Mouse (Mus musculus) NIH3T3 (cell line): ENCODE data around the gene Map1b.

Experiments used
- DNase-seq: peaks from one replicate; pipeline ENCODE4 v3.0.0-alpha.2; 2012; ENCODE audit warnings: low read depth

Map1b gene

DNA sequence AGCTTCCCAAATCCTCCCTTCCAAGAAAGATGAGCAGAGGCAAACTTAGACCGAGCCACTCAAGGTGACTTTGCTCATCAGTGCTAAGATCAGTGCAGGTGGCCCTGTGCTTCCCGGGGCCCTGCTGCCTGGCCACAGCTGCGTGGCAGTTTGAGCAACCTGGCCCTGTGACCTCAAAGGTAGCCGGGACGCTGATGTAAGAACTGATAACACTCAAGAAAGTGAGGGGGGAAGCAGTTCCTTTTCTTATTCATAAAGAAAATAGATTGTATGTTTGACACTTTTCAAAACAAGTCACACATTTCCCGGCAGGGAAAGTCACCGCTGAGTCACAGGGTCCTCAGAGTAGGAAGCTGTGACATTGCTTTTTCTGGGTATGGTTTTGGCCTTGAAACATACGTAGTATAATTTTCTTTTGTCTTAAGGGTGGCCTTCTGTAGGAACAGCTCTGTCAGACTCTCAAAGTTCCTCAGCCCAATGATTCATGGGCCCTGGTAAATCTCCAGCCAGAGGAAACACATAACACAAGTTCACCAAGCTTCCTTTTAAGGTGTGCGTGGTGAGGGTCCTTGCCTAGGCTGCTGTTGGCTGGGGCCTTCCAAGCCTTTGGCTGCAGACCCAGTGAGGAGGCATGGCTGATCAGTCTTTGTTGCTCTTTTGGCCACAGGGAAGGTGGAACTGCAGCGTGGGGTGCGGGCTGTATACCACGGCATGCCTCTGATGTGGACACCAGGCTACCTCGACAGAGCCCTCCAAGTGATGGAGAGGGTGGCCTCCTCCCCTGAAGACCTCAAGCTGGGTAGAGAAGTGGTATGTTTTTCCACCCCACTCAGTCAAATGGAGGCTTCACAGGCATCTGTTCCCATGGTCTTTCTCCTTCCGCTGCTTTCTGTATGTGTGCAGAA, 105.5 kb downstream of the Map1b start:
- DNase-seq = no peak

DNA sequence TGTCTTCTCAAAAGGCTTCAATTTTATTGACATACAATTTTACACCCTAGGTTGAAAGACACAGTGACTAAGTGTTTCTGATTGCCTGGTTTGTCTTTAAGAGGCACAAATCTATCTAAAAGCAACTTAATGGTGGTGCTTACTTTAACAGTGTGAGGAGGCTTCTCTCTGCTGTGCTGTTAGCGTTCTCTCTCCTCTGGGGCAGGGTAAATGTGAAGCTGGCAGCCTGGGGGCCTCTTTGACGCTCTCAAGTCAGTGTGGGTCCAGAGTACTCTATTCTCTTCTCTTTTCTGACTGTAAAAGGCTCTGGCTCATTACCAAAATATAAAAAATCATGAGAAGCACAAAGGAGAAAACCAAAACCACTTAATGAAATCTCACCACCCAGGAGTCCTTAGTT, 107.1 kb downstream of the Map1b start:
- DNase-seq = no peak

DNA sequence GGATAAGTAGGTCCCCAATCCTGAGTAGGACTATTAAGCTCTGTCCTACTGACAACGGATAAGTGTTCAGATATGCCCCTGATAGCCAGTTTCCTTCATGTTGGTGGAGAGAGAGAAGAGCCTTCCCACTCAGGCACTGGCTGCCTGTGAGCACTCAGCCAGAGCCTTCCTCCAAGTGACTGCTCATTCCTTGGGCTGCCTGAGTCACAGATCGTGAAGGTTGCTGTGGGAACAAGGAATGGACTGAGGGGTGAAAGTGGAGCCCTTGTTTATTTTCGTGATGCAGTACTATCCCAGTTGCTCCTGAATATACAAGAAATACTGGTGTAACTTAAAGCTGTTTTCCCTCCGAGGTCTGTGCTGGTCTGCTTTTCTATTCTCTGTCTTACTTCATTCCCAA, 117.0 kb downstream of the Map1b start:
- peak; percentile 68 for DNase-seq

- DNase-seq = peak; percentile 64
Observed at GRCm38 (mm10) chr13:99398149-99398701, 118.1 kb downstream of the Map1b start.

GRCm38 (mm10) chr13:99397228-99397627, 119.1 kb downstream of the Map1b start:
- DNase-seq = no peak

DNA sequence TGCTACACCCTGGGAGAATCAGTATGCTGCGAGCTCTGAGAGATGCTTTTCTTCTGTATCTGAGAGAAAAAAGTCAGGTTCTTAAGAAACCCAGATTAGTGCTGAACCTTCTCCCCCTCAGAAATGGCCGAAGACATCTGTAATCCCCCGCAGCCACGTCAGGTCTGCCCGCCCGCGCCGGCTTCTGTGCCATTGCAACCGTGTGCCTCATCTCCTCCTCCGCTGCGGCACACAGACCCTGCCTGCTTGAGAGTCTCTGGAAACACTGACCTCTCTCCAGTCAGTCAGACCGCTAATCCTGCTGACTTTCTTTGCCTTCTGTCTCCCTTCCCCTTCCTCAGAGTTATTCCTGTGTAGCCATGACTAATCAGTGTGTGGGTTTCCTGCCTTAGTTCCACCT, 120.8 kb downstream of the Map1b start:
- no peak for DNase-seq

- no peak for DNase-seq
Observed at GRCm38 (mm10) chr13:99394694-99395093, 121.6 kb downstream of the Map1b start.

- no peak for DNase-seq
Observed at GRCm38 (mm10) chr13:99393128-99393527, 123.2 kb downstream of the Map1b start.

DNA sequence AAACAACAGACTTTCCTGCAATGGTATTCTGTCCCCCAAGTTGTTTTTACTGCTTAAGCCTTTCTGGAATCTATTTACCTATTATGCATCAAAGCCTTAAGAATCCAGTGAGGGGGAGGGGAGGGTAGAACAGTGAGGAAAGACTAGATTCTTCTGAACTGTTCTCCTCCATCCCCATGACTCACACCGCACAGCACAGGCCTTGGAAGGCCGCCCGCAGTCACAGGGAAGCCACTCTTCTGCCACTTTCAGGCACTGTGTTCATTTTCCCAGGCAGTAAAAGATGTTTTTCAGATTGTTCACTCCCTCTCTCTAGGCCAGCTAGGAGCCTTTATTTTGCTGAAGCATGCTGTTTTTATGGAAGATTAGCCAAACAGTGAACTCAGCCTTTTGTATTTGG, 124.9 kb downstream of the Map1b start:
- DNase-seq = peak; percentile 95

DNA sequence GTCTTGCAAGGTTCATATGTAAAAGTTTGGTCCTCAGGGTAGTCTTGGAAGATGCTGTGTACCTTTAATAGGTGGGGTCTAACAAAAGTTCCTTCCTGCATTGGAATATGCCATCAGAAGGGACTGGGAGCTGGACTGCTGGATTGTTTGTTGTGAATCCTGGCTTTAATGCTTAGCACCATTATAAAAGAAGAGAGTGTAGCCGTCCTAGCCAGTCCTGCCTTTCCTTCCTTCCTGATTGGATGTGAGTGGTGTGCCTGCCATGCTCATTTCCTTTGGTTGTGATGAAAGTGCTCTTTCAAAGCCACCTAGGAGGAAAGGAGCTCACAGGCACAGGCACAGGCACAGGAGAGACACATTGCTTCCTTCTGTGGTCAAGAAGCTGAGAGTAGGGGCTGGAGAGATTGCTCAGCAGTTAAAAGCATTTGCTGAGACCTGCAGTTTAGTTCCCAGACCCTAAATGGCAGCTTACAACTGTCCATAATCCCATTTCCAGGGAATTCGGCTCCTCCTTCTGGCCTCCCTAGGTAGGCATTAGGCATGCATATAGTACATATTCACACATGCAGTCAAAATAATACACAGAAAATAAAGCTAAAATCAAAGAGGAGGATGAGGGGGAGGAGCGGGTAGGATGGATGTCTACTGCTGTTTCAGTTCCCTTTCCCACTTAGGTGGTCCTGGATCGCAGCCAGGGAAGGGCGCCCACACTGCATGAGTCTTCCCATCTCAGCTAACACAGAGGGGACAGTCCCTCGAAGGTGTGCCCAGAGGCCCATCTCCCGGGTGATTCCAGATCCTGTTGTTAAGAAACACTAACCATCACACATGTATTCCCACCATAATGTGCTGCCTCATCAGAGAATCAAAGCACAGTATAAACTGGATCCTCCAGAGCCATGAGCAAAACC, 128.2 kb downstream of the Map1b start:
- DNase-seq = no peak

- DNase-seq = no peak
Observed at GRCm38 (mm10) chr13:99386341-99386740, 130.0 kb downstream of the Map1b start.

DNA sequence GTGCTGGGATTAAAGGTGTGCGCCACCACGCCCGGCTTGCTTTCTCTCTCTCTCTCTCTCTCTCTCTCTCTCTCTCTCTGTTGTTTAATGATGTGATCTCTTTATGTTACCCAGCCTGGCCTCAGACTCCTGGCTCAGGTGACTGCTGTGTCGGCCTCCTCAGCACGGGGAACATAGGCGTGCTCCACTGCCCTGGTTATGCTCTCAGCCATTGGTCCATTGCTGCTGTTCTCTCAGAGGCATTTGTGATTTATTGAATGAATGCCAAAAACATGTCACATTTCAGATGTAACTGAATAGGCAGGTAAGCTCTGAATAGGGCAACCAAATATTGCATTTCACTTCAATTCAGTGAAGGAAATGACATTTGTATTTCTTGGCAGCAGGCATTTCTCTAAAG, 130.4 kb downstream of the Map1b start:
- no peak for DNase-seq

GRCm38 (mm10) chr13:99384555-99385203, 131.7 kb downstream of the Map1b start:
- DNase-seq = peak; percentile 76

DNA sequence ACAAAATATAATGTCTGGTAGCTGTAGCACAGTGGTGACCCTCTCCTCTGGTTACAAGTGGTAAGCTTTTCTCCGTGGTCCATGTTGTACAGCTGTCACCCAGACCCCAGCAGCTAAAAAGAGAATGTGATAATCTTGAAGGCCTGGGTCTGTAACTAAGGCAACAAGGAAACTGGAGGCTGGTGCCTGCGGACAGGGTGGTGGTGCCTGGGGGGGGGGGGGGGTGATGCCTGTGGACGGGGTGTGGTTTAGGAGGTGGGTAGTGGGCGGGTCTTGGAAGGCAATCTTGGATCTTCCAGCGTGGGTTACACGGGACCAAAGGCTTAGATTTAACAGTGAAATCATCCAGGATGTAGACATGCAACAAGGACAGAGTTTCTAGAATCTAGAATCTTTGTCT, 134.0 kb downstream of the Map1b start:
- DNase-seq = no peak

DNA sequence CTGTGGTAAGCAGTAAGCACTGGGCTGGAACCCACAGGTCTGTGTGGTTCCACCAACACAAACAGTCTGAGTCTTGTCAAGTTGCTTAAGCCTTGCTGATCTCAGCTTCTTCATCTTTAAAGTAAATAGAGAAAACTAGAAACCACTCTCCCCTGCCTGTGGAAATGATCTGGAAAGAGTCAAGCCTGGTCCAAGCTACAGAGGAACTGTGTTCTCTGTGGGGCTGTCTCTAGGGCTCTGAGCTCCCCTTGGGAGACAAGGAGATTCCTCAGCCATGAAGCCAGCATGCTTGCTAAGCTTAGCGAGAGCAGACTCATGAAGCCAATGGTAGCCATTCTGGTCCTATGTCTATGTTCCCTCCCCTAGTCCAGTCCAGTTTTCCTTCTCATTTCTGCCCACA, 138.1 kb downstream of the Map1b start:
- no peak for DNase-seq

DNA sequence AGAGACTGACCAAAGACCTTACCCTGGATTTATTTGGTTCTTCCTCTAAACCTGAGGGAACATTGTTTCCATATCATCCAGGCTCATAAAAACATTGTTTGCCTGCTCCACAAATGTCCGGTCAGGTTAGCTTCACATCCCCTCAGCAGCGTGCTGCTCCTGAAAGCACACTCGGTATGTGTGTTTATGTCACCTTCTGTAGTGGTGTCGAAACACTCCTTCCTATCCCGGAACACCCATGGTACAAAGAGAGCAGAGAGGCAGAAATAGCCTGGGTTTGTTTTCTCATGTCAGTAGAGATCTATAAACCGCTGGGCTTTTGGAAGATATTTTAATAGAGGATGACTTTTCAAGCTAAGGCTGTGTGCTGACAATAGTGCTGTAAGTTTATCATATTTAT, 139.3 kb downstream of the Map1b start:
- no peak for DNase-seq

DNA sequence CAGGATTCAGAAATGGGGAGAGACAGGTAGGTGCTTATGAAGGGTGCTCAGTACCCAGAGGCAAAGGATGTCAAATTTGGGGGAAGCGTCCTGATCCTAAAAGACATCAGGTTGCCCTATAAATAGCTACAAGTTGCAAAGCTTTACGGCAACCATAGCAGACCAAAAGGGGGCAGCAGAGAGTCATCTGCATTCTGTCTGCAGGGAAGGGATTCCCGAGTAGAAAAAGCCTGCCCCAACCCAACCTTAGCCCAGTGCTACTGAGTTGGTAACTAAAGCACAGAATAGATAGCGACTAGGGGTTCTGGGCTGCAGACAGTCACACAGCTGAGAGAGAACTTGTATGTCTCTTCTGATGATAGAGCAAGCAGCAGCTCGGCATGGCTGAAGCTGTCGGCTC, 140.8 kb downstream of the Map1b start:
- DNase-seq = peak; percentile 89

DNA sequence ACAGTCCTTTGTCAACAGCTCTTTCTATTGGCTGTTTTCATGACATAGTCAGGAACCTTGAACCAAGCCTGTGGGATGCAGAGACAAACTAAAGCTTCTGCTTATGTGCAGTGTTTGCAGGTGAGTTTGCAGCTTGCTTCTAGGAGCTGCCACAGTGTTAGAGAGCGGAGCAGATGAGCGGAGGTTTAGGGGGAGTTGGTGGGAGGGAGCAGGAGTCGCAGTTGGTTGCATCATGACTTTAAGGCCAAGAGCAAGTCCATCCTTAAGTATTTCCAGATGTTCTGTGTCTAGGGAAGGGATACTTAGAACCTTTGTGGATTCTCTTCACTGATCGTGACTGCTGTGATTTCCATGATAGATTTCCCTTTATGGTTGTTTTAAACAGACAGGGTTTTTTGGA, 142.1 kb downstream of the Map1b start:
- DNase-seq = no peak

- DNase-seq = no peak
Observed at GRCm38 (mm10) chr13:99373684-99374083, 142.7 kb downstream of the Map1b start.
